Mouse (Mus musculus): ENCODE measurements around the gene Gcm1. TPM values are rescaled to one million over a fixed set of nuclear protein-coding genes. Genes with fewer than 3 reads are reported as not detected.
"Not testable (repeated sequence)": the region's sequence is repeated elsewhere in the genome, so short reads cannot be mapped to it uniquely, and the experiment has no call there.

The Gcm1 gene
- polyA plus RNA-seq, 1 experiment from 2014 or later, result not detected

DNA sequence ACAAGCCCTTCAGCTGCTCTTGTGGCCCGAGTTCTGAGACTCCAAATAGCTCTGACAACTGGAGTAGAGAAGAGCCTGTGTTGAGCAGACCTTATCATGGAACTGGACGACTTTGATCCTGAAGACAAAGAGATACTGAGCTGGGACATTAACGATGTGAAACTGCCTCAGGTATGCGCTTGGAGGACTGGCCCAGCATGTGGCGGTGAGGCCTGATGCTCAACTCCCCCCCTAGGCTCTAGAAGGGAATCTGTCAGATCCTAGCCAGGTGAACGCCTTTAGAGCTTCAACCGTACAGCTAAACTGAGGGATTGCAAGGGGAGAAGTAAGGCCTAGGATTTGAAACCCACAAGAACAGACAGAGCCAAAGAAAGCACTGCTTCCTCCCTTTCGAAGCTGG is 2.1 kb downstream of the Gcm1 start:
- H3K4me1 ChIP-seq (ENCODE audit: control insufficient read depth, insufficient read depth, low read length), result no peaks in the 10 kb centered on the region
- no peak for ATAC-seq (replicated peaks; ENCODE audit: insufficient number of reproducible peaks, low FRiP score, low TSS enrichment, low read depth)
- no peak for DNase-seq (ENCODE audit: low spot score)
- H3K9ac ChIP-seq (replicated peaks; ENCODE audit: low read length), result no peak overlapping the region
- no peaks in the 10 kb centered on the region for H3K36me3 ChIP-seq (replicated peaks; ENCODE audit: control insufficient read depth, insufficient read depth, low read depth, low read length)
- no peak overlapping the region for H3K27ac ChIP-seq (replicated peaks; ENCODE audit: low read depth, low read length)
- H3K27me3 ChIP-seq (ENCODE audit: control insufficient read depth, insufficient read depth, low read length), result no peaks in the 10 kb centered on the region
- H3K4me2 ChIP-seq (ENCODE audit: low read depth, low read length), result no peak overlapping the region
- no peak overlapping the region for H3K4me3 ChIP-seq (ENCODE audit: low read depth, low read length)
- 64% methylated on average over 8 of the region's 8 CpGs for WGBS
- no peaks in the 10 kb centered on the region for H3K9me3 ChIP-seq (replicated peaks; ENCODE audit: control insufficient read depth, low read length)

DNA sequence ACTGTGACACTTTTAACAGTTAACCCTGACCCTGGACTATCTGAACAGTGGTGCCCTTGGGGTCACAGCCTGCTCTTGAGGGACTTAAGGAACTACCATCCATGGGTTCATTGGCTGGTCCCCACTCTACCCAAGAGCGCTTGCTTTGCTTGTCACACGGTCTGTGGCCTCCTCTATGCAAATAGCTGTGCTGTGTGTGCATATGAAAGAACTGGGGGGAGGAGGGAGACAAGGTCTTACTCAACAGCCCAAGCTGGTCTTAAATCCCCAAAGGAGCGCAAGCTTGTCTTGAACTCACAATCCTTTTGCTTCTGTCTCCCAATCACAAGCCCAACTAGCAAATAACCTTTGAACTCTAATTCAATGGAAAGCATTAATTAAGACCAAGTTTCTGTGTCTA is 2.6 kb downstream of the Gcm1 start:
- 78% methylated on average over 3 of the region's 3 CpGs for WGBS
- Histone ChIP-seq H3K9me3 (replicated peaks; ENCODE audit: control insufficient read depth, low read length) (no peaks in the 10 kb centered on the region), H3K27me3 (ENCODE audit: control insufficient read depth, insufficient read depth, low read length) (no peaks in the 10 kb centered on the region), H3K4me1 (ENCODE audit: control insufficient read depth, insufficient read depth, low read length) (no peaks in the 10 kb centered on the region), H3K4me2 (ENCODE audit: low read depth, low read length) (no peak overlapping the region), H3K27ac (replicated peaks; ENCODE audit: low read depth, low read length) (no peak overlapping the region), H3K4me3 (ENCODE audit: low read depth, low read length) (no peak overlapping the region), H3K9ac (replicated peaks; ENCODE audit: low read length) (no peak overlapping the region), H3K36me3 (replicated peaks; ENCODE audit: control insufficient read depth, insufficient read depth, low read depth, low read length) (no peaks in the 10 kb centered on the region)
- DNase-seq (ENCODE audit: low spot score) (no peak), ATAC-seq (replicated peaks; ENCODE audit: insufficient number of reproducible peaks, low FRiP score, low TSS enrichment, low read depth) (no peak)

GRCm38 (mm10) chr9:78059525-78060120 is 7.9 kb downstream of the Gcm1 start:
- H3K4me1 ChIP-seq (ENCODE audit: control insufficient read depth, insufficient read depth, low read length), result no peaks in the 10 kb centered on the region
- 84% methylated on average over 15 of the region's 16 CpGs for WGBS
- no peak overlapping the region for H3K27ac ChIP-seq (replicated peaks; ENCODE audit: low read depth, low read length)
- DNase-seq (ENCODE audit: low spot score), result no peak
- no peak overlapping the region for H3K9ac ChIP-seq (replicated peaks; ENCODE audit: low read length)
- no peak; the same call in 1 of the 2 replicates for ATAC-seq (replicated peaks; ENCODE audit: insufficient number of reproducible peaks, low FRiP score, low TSS enrichment, low read depth)
- H3K27me3 ChIP-seq (ENCODE audit: control insufficient read depth, insufficient read depth, low read length), result no peaks in the 10 kb centered on the region
- H3K9me3 ChIP-seq (replicated peaks; ENCODE audit: control insufficient read depth, low read length), result no peaks in the 10 kb centered on the region
- no peak overlapping the region for H3K4me2 ChIP-seq (ENCODE audit: low read depth, low read length)
- H3K36me3 ChIP-seq (replicated peaks; ENCODE audit: control insufficient read depth, insufficient read depth, low read depth, low read length), result no peaks in the 10 kb centered on the region
- no peak overlapping the region for H3K4me3 ChIP-seq (ENCODE audit: low read depth, low read length)

- H3K36me3 ChIP-seq (replicated peaks; ENCODE audit: control insufficient read depth, insufficient read depth, low read depth, low read length), result no peaks in the 10 kb centered on the region
- H3K27ac ChIP-seq (replicated peaks; ENCODE audit: low read depth, low read length), result no peak overlapping the region
- no peaks in the 10 kb centered on the region for H3K9me3 ChIP-seq (replicated peaks; ENCODE audit: control insufficient read depth, low read length)
- no peak overlapping the region for H3K4me2 ChIP-seq (ENCODE audit: low read depth, low read length)
- DNase-seq (ENCODE audit: low spot score) (no peak), ATAC-seq (replicated peaks; ENCODE audit: insufficient number of reproducible peaks, low FRiP score, low TSS enrichment, low read depth) (no peak)
- H3K4me3 ChIP-seq (ENCODE audit: low read depth, low read length), result no peak overlapping the region
- WGBS, result 81% methylated on average over 9 of the region's 9 CpGs
- H3K9ac ChIP-seq (replicated peaks; ENCODE audit: low read length), result no peak overlapping the region
- H3K27me3 ChIP-seq (ENCODE audit: control insufficient read depth, insufficient read depth, low read length), result no peaks in the 10 kb centered on the region
- no peaks in the 10 kb centered on the region for H3K4me1 ChIP-seq (ENCODE audit: control insufficient read depth, insufficient read depth, low read length)
Observed at GRCm38 (mm10) chr9:78062392-78062791, 10.7 kb downstream of the Gcm1 start.

GRCm38 (mm10) chr9:78064121-78064520 is 12.4 kb downstream of the Gcm1 start:
- DNase-seq (ENCODE audit: low spot score) (peak; percentile 47), ATAC-seq (replicated peaks; ENCODE audit: insufficient number of reproducible peaks, low FRiP score, low TSS enrichment, low read depth) (no peak)
- Histone ChIP-seq H3K27me3 (ENCODE audit: control insufficient read depth, insufficient read depth, low read length) (no peaks in the 10 kb centered on the region), H3K4me3 (ENCODE audit: low read depth, low read length) (no peak overlapping the region), H3K4me2 (ENCODE audit: low read depth, low read length) (no peak overlapping the region), H3K9me3 (replicated peaks; ENCODE audit: control insufficient read depth, low read length) (no peaks in the 10 kb centered on the region), H3K36me3 (replicated peaks; ENCODE audit: control insufficient read depth, insufficient read depth, low read depth, low read length) (no peaks in the 10 kb centered on the region), H3K27ac (replicated peaks; ENCODE audit: low read depth, low read length) (no peak overlapping the region), H3K9ac (replicated peaks; ENCODE audit: low read length) (no peak overlapping the region), H3K4me1 (ENCODE audit: control insufficient read depth, insufficient read depth, low read length) (no peaks in the 10 kb centered on the region)
- WGBS, result 56% methylated on average over 10 of the region's 10 CpGs

DNA sequence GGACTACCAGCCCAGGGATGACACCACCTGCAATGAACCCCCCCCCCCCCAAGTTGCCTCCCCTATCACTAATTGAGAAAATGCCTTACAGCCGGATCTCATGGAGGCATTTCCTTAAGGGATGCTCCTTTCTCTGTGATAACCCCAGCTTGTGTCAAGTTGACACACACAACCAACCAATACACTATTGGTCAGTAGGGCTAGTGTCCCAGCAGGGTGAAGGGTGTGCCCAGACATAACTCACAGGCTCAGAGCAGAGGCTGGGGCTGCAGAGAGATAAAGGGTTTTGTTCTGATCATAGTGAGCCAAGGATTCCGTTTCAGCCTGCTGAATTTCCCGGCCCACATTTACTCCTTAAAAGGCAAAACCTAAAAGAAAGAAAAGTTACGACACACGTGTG is 18.8 kb downstream of the Gcm1 start:
- no peak overlapping the region for H3K4me2 ChIP-seq (ENCODE audit: low read depth, low read length)
- H3K9ac ChIP-seq (replicated peaks; ENCODE audit: low read length), result no peak overlapping the region
- WGBS, result 72% methylated on average over 5 of the region's 5 CpGs
- H3K4me1 ChIP-seq (ENCODE audit: control insufficient read depth, insufficient read depth, low read length), result no peaks in the 10 kb centered on the region
- H3K36me3 ChIP-seq (replicated peaks; ENCODE audit: control insufficient read depth, insufficient read depth, low read depth, low read length), result no peaks in the 10 kb centered on the region
- no peak for DNase-seq (ENCODE audit: low spot score)
- no peaks in the 10 kb centered on the region for H3K9me3 ChIP-seq (replicated peaks; ENCODE audit: control insufficient read depth, low read length)
- H3K4me3 ChIP-seq (ENCODE audit: low read depth, low read length), result no peak overlapping the region
- H3K27ac ChIP-seq (replicated peaks; ENCODE audit: low read depth, low read length), result no peak overlapping the region
- no peaks in the 10 kb centered on the region for H3K27me3 ChIP-seq (ENCODE audit: control insufficient read depth, insufficient read depth, low read length)
- no peak for ATAC-seq (replicated peaks; ENCODE audit: insufficient number of reproducible peaks, low FRiP score, low TSS enrichment, low read depth)

- WGBS, result 88% methylated on average over 4 of the region's 4 CpGs
Observed at GRCm38 (mm10) chr9:78071626-78072025, 19.9 kb downstream of the Gcm1 start.

GRCm38 (mm10) chr9:78073291-78073690 is 21.6 kb downstream of the Gcm1 start:
- H3K9me3 ChIP-seq (replicated peaks; ENCODE audit: control insufficient read depth, low read length); H3K4me2 ChIP-seq (ENCODE audit: low read depth, low read length); H3K4me3 ChIP-seq (ENCODE audit: low read depth, low read length); H3K27me3 ChIP-seq (ENCODE audit: control insufficient read depth, insufficient read depth, low read length); ATAC-seq (replicated peaks; ENCODE audit: insufficient number of reproducible peaks, low FRiP score, low TSS enrichment, low read depth); H3K36me3 ChIP-seq (replicated peaks; ENCODE audit: control insufficient read depth, insufficient read depth, low read depth, low read length); DNase-seq (ENCODE audit: low spot score); H3K27ac ChIP-seq (replicated peaks; ENCODE audit: low read depth, low read length); H3K4me1 ChIP-seq (ENCODE audit: control insufficient read depth, insufficient read depth, low read length); H3K9ac ChIP-seq (replicated peaks; ENCODE audit: low read length): not testable (repeated sequence)
- WGBS, result 85% methylated on average over 3 of the region's 3 CpGs

More at GRCm38 (mm10) chr9:78071626-78072025, 19.9 kb downstream of the Gcm1 start:
- no peak overlapping the region for H3K9ac ChIP-seq (replicated peaks; ENCODE audit: low read length)
- DNase-seq (ENCODE audit: low spot score) (no peak), ATAC-seq (replicated peaks; ENCODE audit: insufficient number of reproducible peaks, low FRiP score, low TSS enrichment, low read depth) (no peak)
- H3K9me3 ChIP-seq (replicated peaks; ENCODE audit: control insufficient read depth, low read length), result no peaks in the 10 kb centered on the region
- no peak overlapping the region for H3K4me2 ChIP-seq (ENCODE audit: low read depth, low read length)
- no peaks in the 10 kb centered on the region for H3K36me3 ChIP-seq (replicated peaks; ENCODE audit: control insufficient read depth, insufficient read depth, low read depth, low read length)
- no peak overlapping the region for H3K4me3 ChIP-seq (ENCODE audit: low read depth, low read length)
- no peaks in the 10 kb centered on the region for H3K27me3 ChIP-seq (ENCODE audit: control insufficient read depth, insufficient read depth, low read length)
- H3K27ac ChIP-seq (replicated peaks; ENCODE audit: low read depth, low read length), result no peak overlapping the region
- no peaks in the 10 kb centered on the region for H3K4me1 ChIP-seq (ENCODE audit: control insufficient read depth, insufficient read depth, low read length)

Measured in embryonic facial prominence, embryonic 11.5 days (tissue).